Mouse (Mus musculus) embryonic facial prominence, embryonic 14.5 days (tissue): ENCODE measurements around the gene Cd163. TPM values are rescaled to one million over a fixed set of nuclear protein-coding genes. Genes with fewer than 3 reads are reported as not detected.

Experiments
- ATAC-seq: fragments of 200-750 bp; cut with Nextera tagmentation; 2 replicates; pipeline ENCODE4 v1.8.0; 2017; ENCODE audit warnings: low read depth, moderate number of reproducible peaks, moderate TSS enrichment
- DNase-seq: peaks from one replicate; pipeline ENCODE4 v3.0.0-alpha.2; 2015; ENCODE audit warnings: low spot score
- H3K27ac ChIP-seq: fragments of 300-500 bp; sonication (generic); replicated peaks from 2 replicates; pipeline ENCODE4 v1.5.1; 2014; ENCODE audit warnings: low read depth, mild to moderate bottlenecking, low read length, moderate library complexity
- H3K27me3 ChIP-seq: fragments of 300-500 bp; sonication (generic); replicated peaks from 2 replicates; pipeline ENCODE4 v1.6.1; 2014; ENCODE audit warnings: low read length; ENCODE audit not compliant: control insufficient read depth, insufficient read depth
- H3K36me3 ChIP-seq: fragments of 300-500 bp; sonication (generic); 2 replicates; pipeline ENCODE4 v1.6.1; 2014; ENCODE audit warnings: low read length, mixed read lengths; ENCODE audit not compliant: control insufficient read depth, insufficient read depth
- H3K4me1 ChIP-seq: fragments of 300-500 bp; sonication (generic); 2 replicates; pipeline ENCODE4 v1.6.1; 2014; ENCODE audit warnings: antibody characterized with exemption, low read length; ENCODE audit not compliant: control insufficient read depth, insufficient read depth
- H3K4me2 ChIP-seq: fragments of 300-500 bp; sonication (generic); 2 replicates; pipeline ENCODE4 v1.6.1; 2014; ENCODE audit warnings: low read depth, mild to moderate bottlenecking, low read length, moderate library complexity, mixed read lengths
- H3K4me3 ChIP-seq: fragments of 300-500 bp; sonication (generic); 2 replicates; pipeline ENCODE4 v1.5.1; 2014; ENCODE audit warnings: low read depth, mild to moderate bottlenecking, low read length
- H3K9ac ChIP-seq: fragments of 300-500 bp; sonication (generic); 2 replicates; pipeline ENCODE4 v1.6.1; 2014; ENCODE audit warnings: low read depth, mild to moderate bottlenecking, low read length, moderate library complexity, mixed read lengths
- H3K9me3 ChIP-seq: fragments of 300-500 bp; sonication (generic); 2 replicates; pipeline ENCODE4 v1.6.1; 2016; ENCODE audit warnings: low read length; ENCODE audit not compliant: control insufficient read depth
- WGBS: fragments of 180-500 bp; shearing (Covaris S2); extraction: QIAGEN DNeasy Blood & Tissue Kit; methylation state at CpG from one replicate; pipeline ENCODE4 v1.1.7; 2014; 5-methylcytosine and 5-hydroxymethylcytosine counted together
- polyA plus RNA-seq: library from polyadenylated mRNA; unstranded; fragments of >200 nt; fragmentation: Nextera tagmentation; extraction: Ambion mirVana; gene quantifications from 2 replicates; pipeline ENCODE4 v1.2.1, GENCODE M21; 2014

The Cd163 gene
- polyA plus RNA-seq, 1 experiment from 2014 or later = 0.75 TPM

DNA sequence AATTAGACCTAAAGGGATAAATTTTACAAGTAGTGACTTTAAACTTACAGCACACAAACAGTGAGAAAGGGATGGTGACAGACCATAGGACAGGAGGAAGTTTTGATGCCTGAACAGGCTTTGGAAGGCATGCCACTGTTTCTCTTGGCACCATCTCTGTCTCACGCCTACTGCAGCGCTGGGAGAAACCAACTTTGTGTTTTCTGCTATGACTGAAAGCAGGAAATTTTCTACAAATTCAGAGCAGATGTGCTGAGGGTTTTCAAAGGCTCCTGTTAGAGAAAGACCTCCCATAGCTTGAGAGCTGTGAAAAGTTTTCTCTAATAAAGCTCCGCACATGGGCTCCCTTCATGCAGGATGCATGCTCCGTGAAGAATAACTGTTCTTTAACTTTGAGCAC, 40.6 kb downstream of the Cd163 start:
- peak; percentile 65 for DNase-seq
- WGBS = 32% methylated on average over 4 of the region's 4 CpGs
- H3K27ac ChIP-seq = no peak overlapping the region
- H3K9me3 ChIP-seq = no peaks in the 10 kb centered on the region
- H3K36me3 ChIP-seq = no peaks in the 10 kb centered on the region
- H3K4me2 ChIP-seq = no peak overlapping the region
- H3K9ac ChIP-seq = no peak overlapping the region
- H3K4me3 ChIP-seq = no peak overlapping the region
- ATAC-seq = no peak
- H3K4me1 ChIP-seq = no peaks in the 10 kb centered on the region
- no peaks in the 10 kb centered on the region for H3K27me3 ChIP-seq

DNA sequence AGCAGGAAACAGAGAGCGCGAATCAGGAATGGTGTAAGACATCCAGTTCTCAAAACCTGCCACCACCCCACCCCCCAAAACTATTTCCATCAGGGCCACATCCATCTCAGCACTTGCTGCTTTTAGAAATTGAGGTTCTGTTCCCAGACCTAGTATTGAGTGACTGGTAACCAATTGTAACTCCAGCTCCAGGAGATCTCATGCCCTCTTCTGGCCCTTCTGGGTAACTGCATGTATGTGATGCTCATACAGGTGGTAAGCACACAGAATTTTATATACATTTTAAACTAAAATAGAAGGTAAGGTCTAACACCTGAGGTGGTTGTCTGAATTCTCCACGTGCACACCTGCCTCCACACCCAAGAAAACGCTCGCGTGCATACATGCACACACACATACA, 42.2 kb downstream of the Cd163 start:
- H3K27ac ChIP-seq = no peak overlapping the region
- H3K4me1 ChIP-seq = no peaks in the 10 kb centered on the region
- no peak overlapping the region for H3K4me2 ChIP-seq
- no peak overlapping the region for H3K9ac ChIP-seq
- no peak for DNase-seq
- ATAC-seq = no peak
- H3K4me3 ChIP-seq = no peak overlapping the region
- WGBS = 77% methylated on average over 6 of the region's 6 CpGs
- no peaks in the 10 kb centered on the region for H3K9me3 ChIP-seq
- H3K27me3 ChIP-seq = no peaks in the 10 kb centered on the region
- H3K36me3 ChIP-seq = no peaks in the 10 kb centered on the region

GRCm38 (mm10) chr6:124353246-124353645, 48.8 kb downstream of the Cd163 start:
- Histone ChIP-seq H3K27me3 (no peaks in the 10 kb centered on the region), H3K4me2 (no peak overlapping the region), H3K4me1 (no peaks in the 10 kb centered on the region), H3K9me3 (no peaks in the 10 kb centered on the region), H3K4me3 (no peak overlapping the region), H3K9ac (no peak overlapping the region), H3K36me3 (no peaks in the 10 kb centered on the region), H3K27ac (no peak overlapping the region)
- DNase-seq (no peak), ATAC-seq (no peak)
- WGBS = 69% methylated on average over 2 of the region's 2 CpGs

GRCm38 (mm10) chr6:124358953-124359352, 54.5 kb downstream of the Cd163 start:
- H3K36me3 ChIP-seq = no peaks in the 10 kb centered on the region
- no peak for ATAC-seq
- no peak overlapping the region for H3K27ac ChIP-seq
- H3K9me3 ChIP-seq = no peaks in the 10 kb centered on the region
- H3K27me3 ChIP-seq = no peaks in the 10 kb centered on the region
- no peak overlapping the region for H3K9ac ChIP-seq
- 76% methylated on average over 6 of the region's 6 CpGs for WGBS
- H3K4me3 ChIP-seq = no peak overlapping the region
- no peaks in the 10 kb centered on the region for H3K4me1 ChIP-seq
- peak; percentile 8 for DNase-seq
- no peak overlapping the region for H3K4me2 ChIP-seq

- Histone ChIP-seq H3K36me3 (no peaks in the 10 kb centered on the region), H3K27ac (no peak overlapping the region), H3K4me2 (no peak overlapping the region), H3K27me3 (no peaks in the 10 kb centered on the region), H3K9me3 (no peaks in the 10 kb centered on the region), H3K4me1 (no peaks in the 10 kb centered on the region), H3K9ac (no peak overlapping the region), H3K4me3 (no peak overlapping the region)
- ATAC-seq (no peak), DNase-seq (no peak)
- WGBS = 61% methylated on average over 6 of the region's 6 CpGs
Measured at GRCm38 (mm10) chr6:124360549-124360948, 56.1 kb downstream of the Cd163 start.

DNA sequence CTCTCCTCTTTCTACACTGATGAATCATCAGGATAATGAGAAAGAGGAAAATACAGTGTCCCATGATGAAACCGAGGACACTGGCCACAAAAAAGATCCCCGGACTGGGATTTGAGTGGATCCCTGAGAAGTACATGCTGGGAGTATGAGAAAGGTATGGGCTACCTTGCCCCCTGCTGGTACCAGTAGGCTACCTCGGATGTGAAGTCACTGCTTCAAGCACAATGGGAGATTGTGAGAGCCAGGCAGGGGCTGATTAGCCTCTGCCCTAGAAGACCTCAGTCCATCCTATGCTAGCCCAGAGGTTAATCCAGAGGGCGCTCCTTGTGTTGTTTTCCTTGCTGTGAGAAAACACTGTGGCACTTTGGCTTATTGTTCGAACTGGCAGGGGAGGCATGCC, 59.9 kb downstream of the Cd163 start:
- 52% methylated on average over 5 of the region's 5 CpGs for WGBS
- H3K4me2 ChIP-seq = no peak overlapping the region
- H3K27me3 ChIP-seq = no peaks in the 10 kb centered on the region
- H3K9me3 ChIP-seq = no peaks in the 10 kb centered on the region
- no peak overlapping the region for H3K9ac ChIP-seq
- no peak for DNase-seq
- H3K4me3 ChIP-seq = no peak overlapping the region
- H3K36me3 ChIP-seq = no peaks in the 10 kb centered on the region
- H3K27ac ChIP-seq = no peak overlapping the region
- no peaks in the 10 kb centered on the region for H3K4me1 ChIP-seq
- no peak for ATAC-seq

- H3K27ac ChIP-seq = no peak overlapping the region
- DNase-seq = no peak
- no peaks in the 10 kb centered on the region for H3K27me3 ChIP-seq
- H3K9ac ChIP-seq = no peak overlapping the region
- no peaks in the 10 kb centered on the region for H3K36me3 ChIP-seq
- H3K4me1 ChIP-seq = no peaks in the 10 kb centered on the region
- no peaks in the 10 kb centered on the region for H3K9me3 ChIP-seq
- no peak overlapping the region for H3K4me3 ChIP-seq
- WGBS = 86% methylated on average over 6 of the region's 6 CpGs
- no peak for ATAC-seq
- H3K4me2 ChIP-seq = no peak overlapping the region
Measured at GRCm38 (mm10) chr6:124373584-124374206, 69.2 kb downstream of the Cd163 start.

GRCm38 (mm10) chr6:124374683-124375082, 70.2 kb downstream of the Cd163 start:
- no peaks in the 10 kb centered on the region for H3K4me1 ChIP-seq
- no peaks in the 10 kb centered on the region for H3K9me3 ChIP-seq
- no peak overlapping the region for H3K9ac ChIP-seq
- no peaks in the 10 kb centered on the region for H3K36me3 ChIP-seq
- no peaks in the 10 kb centered on the region for H3K27me3 ChIP-seq
- DNase-seq (no peak), ATAC-seq (no peak)
- H3K4me2 ChIP-seq = no peak overlapping the region
- no peak overlapping the region for H3K27ac ChIP-seq
- H3K4me3 ChIP-seq = no peak overlapping the region
- WGBS = 72% methylated on average over 4 of the region's 4 CpGs

DNA sequence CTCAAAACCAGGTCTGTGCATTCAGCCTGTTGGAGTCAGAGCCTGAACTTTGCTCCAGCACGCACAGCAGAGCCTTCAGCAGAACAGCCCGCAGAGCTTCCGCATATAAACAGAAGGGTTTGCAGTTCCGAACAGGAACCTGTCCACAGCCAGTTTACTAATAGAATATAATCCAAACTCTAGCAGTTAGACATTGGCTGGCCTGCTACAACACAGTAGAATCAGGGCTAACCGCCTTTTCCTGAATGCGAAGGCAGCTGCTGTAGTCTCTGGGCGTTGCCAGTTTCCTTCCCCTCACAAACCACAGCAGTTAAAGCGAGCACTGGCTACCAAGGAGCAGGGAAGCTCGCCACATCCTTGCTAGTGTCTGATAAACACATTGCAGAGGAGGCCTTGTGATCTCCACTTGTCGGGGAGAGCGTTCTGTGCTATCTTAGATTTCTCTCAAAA, 71.0 kb downstream of the Cd163 start:
- ATAC-seq (no peak), DNase-seq (peak; percentile 29)
- Histone ChIP-seq H3K9me3 (no peaks in the 10 kb centered on the region), H3K4me1 (no peaks in the 10 kb centered on the region), H3K27ac (no peak overlapping the region), H3K27me3 (no peaks in the 10 kb centered on the region), H3K9ac (no peak overlapping the region), H3K4me3 (no peak overlapping the region), H3K4me2 (no peak overlapping the region), H3K36me3 (no peaks in the 10 kb centered on the region)
- WGBS = 83% methylated on average over 11 of the region's 11 CpGs
